Mouse (Mus musculus) heart, postnatal 0 days (tissue): Measurements from ENCODE around the gene Caml.

Source experiments
- CTCF ChIP-seq: IDR thresholded peaks from 2 replicates; pipeline ENCODE4 v1.5.1; 2016; ENCODE audit warnings: antibody characterized with exemption, control low read depth, low read depth
- EP300 ChIP-seq: IDR thresholded peaks from 2 replicates; pipeline ENCODE4 v1.6.1; 2016; ENCODE audit warnings: antibody characterized with exemption, low read depth

DNA sequence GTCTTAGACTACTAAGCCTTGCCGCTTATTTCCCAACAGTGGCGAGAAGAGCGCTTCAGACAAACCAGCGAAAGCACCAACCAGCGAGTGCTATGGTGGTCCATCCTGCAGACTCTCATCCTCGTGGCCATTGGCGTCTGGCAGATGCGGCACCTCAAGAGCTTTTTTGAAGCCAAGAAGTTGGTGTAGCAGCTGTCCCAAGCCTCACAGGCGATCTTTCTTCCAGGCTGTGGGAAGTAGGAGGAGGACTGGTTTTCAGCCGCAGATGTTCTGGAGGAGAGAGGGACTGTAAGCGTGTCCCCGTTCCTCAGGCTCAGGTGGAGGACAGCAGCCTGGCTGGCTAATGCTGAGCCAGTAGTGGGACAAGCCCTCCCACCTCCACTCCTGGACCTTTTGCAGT is 26.0 kb upstream of the Caml start:
- TF ChIP-seq CTCF (no peak), EP300 (no peak)
